Mouse (Mus musculus) hindbrain, embryonic 13.5 days (tissue): Measurements from ENCODE around the gene Prss16. TPM values are rescaled to one million over a fixed set of nuclear protein-coding genes. Genes with fewer than 3 reads are reported as not detected.

Experiments used
- ATAC-seq: fragments of 200-750 bp; cut with Nextera tagmentation; 2 replicates; pipeline ENCODE4 v1.8.0; 2017; ENCODE audit warnings: moderate TSS enrichment; ENCODE audit not compliant: low FRiP score
- H3K27ac ChIP-seq: fragments of 300-500 bp; sonication (generic); 2 replicates; pipeline ENCODE4 v1.5.1; 2015; ENCODE audit warnings: inconsistent platforms, mild to moderate bottlenecking, moderate library complexity
- H3K27me3 ChIP-seq: fragments of 300-500 bp; sonication (generic); 2 replicates; pipeline ENCODE4 v1.6.1; 2015; ENCODE audit warnings: mild to moderate bottlenecking, inconsistent platforms
- H3K36me3 ChIP-seq: fragments of 300-500 bp; sonication (generic); 2 replicates; pipeline ENCODE4 v1.6.1; 2015; ENCODE audit warnings: mild to moderate bottlenecking, inconsistent platforms
- H3K4me1 ChIP-seq: fragments of 300-500 bp; sonication (generic); replicated peaks from 2 replicates; pipeline ENCODE4 v1.6.1; 2015; ENCODE audit warnings: inconsistent platforms
- H3K4me2 ChIP-seq: fragments of 300-500 bp; sonication (generic); 2 replicates; pipeline ENCODE4 v1.6.1; 2015; ENCODE audit warnings: inconsistent platforms, mild to moderate bottlenecking, moderate library complexity
- H3K4me3 ChIP-seq: fragments of 300-500 bp; sonication (generic); 2 replicates; pipeline ENCODE4 v1.5.1; 2015; ENCODE audit warnings: mild to moderate bottlenecking, inconsistent platforms
- H3K9ac ChIP-seq: fragments of 300-500 bp; sonication (generic); 2 replicates; pipeline ENCODE4 v1.6.1; 2015; ENCODE audit warnings: mild to moderate bottlenecking, inconsistent platforms
- H3K9me3 ChIP-seq: fragments of 300-500 bp; sonication (generic); 2 replicates; pipeline ENCODE4 v1.6.1; 2016; ENCODE audit warnings: inconsistent platforms
- WGBS: fragments of 180-500 bp; shearing (Covaris S2); methylation state at CpG from one replicate; pipeline ENCODE4 v1.1.7; 2015; 5-methylcytosine and 5-hydroxymethylcytosine counted together
- polyA plus RNA-seq: library from polyadenylated mRNA; unstranded; fragments of >200 nt; fragmentation: Nextera tagmentation; extraction: Ambion mirVana; gene quantifications from 2 replicates; pipeline ENCODE4 v1.2.1, GENCODE M21; 2015

Prss16 gene
- polyA plus RNA-seq, 1 experiment from 2014 or later = 0.12 TPM

DNA sequence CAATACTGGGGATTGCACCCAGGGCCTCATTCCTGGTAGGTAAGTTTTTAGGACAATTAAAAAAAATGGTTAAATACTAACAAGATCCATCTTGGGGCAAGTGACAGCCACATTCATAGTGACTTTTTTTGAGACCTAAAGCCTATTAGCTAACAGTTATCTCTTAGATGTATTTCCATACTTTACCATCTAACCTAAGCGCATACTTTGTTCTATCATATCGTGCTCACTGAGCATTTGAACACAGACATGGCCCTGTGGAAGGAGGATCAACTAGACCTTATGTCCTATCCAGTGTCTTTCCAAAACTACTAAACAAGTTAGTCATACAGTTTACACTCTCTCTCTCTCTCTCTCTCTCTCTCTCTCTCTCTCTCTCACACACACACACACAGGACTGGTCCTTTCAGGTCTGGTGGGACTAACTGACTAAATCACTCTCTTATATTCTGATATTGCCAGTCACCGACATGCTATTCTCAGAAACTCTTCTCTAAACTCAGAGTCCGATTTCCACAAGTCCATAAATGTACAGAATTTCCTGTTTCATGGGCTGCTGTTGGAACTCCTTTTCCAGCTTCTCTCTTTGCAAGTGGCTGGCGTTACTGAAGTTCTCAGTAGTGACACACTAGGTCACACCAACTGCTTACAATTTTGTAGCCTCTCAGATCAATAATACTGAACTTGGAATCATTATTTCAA, 24.4 kb upstream of the Prss16 start:
- H3K27me3 ChIP-seq = no peaks in the 10 kb centered on the region
- H3K9ac ChIP-seq = no peak overlapping the region
- H3K27ac ChIP-seq = no peak overlapping the region
- H3K9me3 ChIP-seq = no peaks in the 10 kb centered on the region
- peak overlapping the region; percentile 70 for H3K4me2 ChIP-seq
- H3K4me1 ChIP-seq = peaks cover 14% of the 10 kb centered on the region
- WGBS = 55% methylated on average over 5 of the region's 5 CpGs
- ATAC-seq = no peak
- no peak overlapping the region for H3K4me3 ChIP-seq
- no peaks in the 10 kb centered on the region for H3K36me3 ChIP-seq

GRCm38 (mm10) chr13:22030493-22030892, 21.0 kb upstream of the Prss16 start:
- Histone ChIP-seq H3K27me3 (no peaks in the 10 kb centered on the region), H3K4me3 (no peak overlapping the region), H3K36me3 (no peaks in the 10 kb centered on the region), H3K4me2 (no peak overlapping the region), H3K4me1 (peaks cover 9% of the 10 kb centered on the region), H3K27ac (no peak overlapping the region), H3K9me3 (no peaks in the 10 kb centered on the region), H3K9ac (no peak overlapping the region)
- WGBS = 13% methylated on average over 4 of the region's 4 CpGs
- ATAC-seq = no peak

GRCm38 (mm10) chr13:22029928-22030327, 20.4 kb upstream of the Prss16 start:
- Histone ChIP-seq H3K9me3 (no peaks in the 10 kb centered on the region), H3K4me1 (peaks cover 8% of the 10 kb centered on the region), H3K4me2 (no peak overlapping the region), H3K27ac (no peak overlapping the region), H3K4me3 (no peak overlapping the region), H3K9ac (no peak overlapping the region), H3K36me3 (no peaks in the 10 kb centered on the region), H3K27me3 (no peaks in the 10 kb centered on the region; the same call in 1 of the 2 replicates)
- ATAC-seq = no peak
- WGBS = 26% methylated on average over 8 of the region's 8 CpGs

- Histone ChIP-seq H3K36me3 (no peaks in the 10 kb centered on the region), H3K9me3 (no peaks in the 10 kb centered on the region), H3K4me3 (peak overlapping the region; percentile 49), H3K4me1 (peaks cover 3% of the 10 kb centered on the region), H3K27ac (peak overlapping the region; percentile 76; the same call in 1 of the 2 replicates), H3K4me2 (peak overlapping the region; percentile 66), H3K27me3 (peaks cover 6% of the 10 kb centered on the region; the same call in 1 of the 2 replicates), H3K9ac (peak overlapping the region; percentile 79)
- WGBS = under 1% methylated on average over 40 of the region's 40 CpGs
- peak; percentile 82 for ATAC-seq
Observed at GRCm38 (mm10) chr13:22028673-22029460, 19.3 kb upstream of the Prss16 start.

DNA sequence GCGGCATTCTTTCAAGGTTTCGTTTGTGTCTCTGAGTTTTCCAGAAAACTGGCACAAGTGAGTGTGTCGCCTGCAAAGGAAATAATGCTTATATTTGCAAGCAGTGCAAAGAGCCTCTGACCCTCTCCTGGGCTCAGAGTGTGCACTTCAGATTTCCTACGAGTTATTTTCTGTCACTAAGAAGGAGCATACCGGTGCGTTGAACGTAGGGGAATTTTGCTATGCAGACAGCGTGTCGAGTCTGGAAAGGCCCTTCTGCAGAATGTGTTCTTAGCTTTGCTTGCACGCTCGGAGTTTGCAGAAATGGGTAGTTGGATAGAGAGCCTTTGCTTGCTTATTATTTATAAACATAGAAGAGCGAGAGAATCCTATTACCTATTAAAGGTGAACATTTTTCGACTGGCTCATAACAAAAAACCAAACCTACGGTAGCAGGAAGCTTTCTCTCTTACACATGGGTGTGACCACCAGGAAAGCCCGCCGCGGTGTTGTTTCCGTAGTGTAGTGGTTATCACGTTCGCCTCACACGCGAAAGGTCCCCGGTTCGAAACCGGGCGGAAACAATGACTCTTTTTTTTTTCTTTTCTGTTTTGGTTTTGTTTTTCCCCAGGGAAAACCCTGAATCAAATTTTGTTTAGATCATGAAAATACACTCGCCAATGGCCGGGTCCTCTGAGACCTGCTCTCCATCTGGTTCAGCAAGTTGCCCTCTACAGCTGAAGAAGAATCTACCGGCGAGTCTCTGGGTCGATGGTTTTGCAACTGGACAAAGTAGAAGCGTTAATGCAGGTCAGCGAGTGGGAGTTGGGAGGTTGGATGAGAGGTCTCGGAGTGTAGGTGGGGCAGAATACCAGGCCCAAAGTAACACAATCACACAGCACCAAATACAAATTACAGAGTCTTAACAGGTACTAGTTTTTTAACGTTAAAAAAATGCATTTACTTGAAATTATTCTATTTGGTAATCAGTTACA, 16.8 kb upstream of the Prss16 start:
- H3K27me3 ChIP-seq = peaks cover 27% of the 10 kb centered on the region
- H3K4me3 ChIP-seq = peak overlapping the region; percentile 43
- peak; percentile 69 for ATAC-seq
- peaks cover 8% of the 10 kb centered on the region for H3K4me1 ChIP-seq
- H3K9me3 ChIP-seq = no peaks in the 10 kb centered on the region
- no peaks in the 10 kb centered on the region for H3K36me3 ChIP-seq
- WGBS = 2% methylated on average over 35 of the region's 35 CpGs
- peak overlapping the region; percentile 64 for H3K9ac ChIP-seq
- H3K4me2 ChIP-seq = peak overlapping the region; percentile 58
- H3K27ac ChIP-seq = 0 out of 2 replicates have a peak overlapping the region, but pooled peaks have one; percentile 27

GRCm38 (mm10) chr13:22022241-22022640, 12.7 kb upstream of the Prss16 start:
- Histone ChIP-seq H3K27me3 (peaks cover 67% of the 10 kb centered on the region), H3K4me3 (peak overlapping the region; percentile 39), H3K27ac (no peak overlapping the region), H3K4me2 (peak overlapping the region; percentile 53), H3K9ac (peak overlapping the region; percentile 51; the same call in 1 of the 2 replicates), H3K4me1 (peaks cover 16% of the 10 kb centered on the region), H3K36me3 (no peaks in the 10 kb centered on the region), H3K9me3 (no peaks in the 10 kb centered on the region)
- WGBS = under 1% methylated on average over 9 of the region's 9 CpGs
- peak; percentile 59; the same call in 1 of the 2 replicates for ATAC-seq

DNA sequence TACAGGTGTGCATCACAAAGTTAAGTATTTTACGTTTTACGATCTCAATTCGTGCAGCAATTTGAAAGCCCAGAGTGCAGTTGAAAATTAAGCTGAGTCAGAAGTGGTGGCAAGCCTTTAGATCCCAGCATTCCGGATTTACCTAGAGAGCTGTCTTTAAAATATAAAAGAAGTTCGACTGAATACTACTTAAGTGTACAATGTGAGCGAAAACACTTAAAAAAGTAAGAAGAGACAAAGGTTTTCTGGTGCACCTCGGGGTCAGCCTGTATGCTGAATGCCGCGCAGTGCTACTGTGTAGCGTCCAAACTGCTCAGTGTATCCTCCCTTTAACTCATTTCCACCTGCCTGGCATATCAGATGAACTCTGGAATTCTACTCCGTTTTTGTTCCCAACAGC, 12.0 kb upstream of the Prss16 start:
- Histone ChIP-seq H3K4me1 (peaks cover 14% of the 10 kb centered on the region), H3K9me3 (no peaks in the 10 kb centered on the region), H3K4me3 (peak overlapping the region; percentile 39), H3K9ac (peak overlapping the region; percentile 51; the same call in 1 of the 2 replicates), H3K27ac (no peak overlapping the region), H3K36me3 (no peaks in the 10 kb centered on the region), H3K27me3 (peaks cover 73% of the 10 kb centered on the region), H3K4me2 (peak overlapping the region; percentile 53)
- no peak for ATAC-seq
- WGBS = under 1% methylated on average over 11 of the region's 11 CpGs

DNA sequence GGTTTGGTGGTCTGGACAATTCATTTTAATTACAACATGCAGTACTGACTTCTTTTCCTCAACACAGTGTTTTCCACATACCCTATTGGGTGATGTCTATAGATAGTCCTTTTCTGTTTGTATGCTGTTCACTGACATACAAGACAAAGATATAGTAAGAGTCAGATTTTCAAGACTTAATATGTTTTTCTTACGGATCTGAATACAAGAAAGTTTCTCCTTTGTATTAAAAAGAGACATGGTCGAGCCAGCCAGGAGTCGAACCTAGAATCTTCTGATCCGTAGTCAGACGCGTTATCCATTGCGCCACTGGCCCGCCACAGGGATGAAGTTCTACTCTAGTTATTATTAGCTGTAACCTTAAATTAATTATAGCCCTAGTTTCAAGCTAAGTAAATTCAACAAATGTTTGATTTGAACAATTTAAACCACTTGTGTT, 11.4 kb upstream of the Prss16 start:
- Histone ChIP-seq H3K4me2 (peak overlapping the region; percentile 53), H3K36me3 (no peaks in the 10 kb centered on the region), H3K4me1 (peaks cover 13% of the 10 kb centered on the region), H3K27ac (no peak overlapping the region), H3K9ac (no peak overlapping the region), H3K27me3 (peaks cover 80% of the 10 kb centered on the region), H3K4me3 (peak overlapping the region; percentile 39), H3K9me3 (no peaks in the 10 kb centered on the region)
- 0% methylated on average over 8 of the region's 8 CpGs for WGBS
- ATAC-seq = 0 out of 2 replicates have a peak, but pooled peaks have one; percentile 60

DNA sequence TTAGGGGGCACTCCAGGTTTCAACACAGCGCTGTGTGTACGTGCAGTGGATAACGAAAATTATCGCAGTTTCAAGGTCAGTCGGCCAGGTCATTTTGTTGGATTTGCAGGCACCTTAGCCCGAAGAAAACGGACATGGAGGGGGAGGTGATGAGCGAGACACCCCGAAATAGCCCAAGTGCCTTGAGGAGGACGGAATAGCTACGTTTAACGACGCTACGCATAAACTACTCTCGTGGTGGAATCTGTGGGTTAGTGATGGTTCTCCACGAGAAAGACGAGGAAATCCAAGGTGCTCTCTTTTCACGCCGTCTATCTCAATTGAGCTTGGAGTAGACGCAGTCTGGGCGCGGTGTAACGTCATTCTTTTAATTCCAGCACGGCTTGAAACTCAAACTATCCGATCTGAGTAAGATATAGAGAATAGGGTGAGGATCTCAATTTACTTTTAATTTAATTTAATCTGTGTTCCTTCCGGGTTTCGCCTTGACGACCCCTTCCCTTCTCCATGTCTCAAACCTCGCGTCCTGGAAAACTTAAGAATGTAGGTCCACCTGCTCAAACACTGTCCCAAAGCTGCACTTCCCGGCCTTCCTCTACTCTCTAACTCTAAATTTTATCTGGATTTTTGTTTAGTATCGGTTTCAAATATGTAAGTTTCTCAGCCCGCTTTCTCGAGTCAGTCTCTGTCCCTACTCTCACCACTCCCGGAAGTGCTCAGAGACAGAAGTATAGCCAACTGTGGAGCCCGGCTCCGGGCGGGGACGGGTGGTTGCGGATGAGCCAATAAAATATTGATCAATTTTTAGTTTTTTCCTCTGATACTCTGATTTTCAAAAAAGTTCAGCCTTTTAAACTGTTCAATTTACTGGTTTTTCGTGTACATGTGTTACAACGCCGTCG, 10.6 kb upstream of the Prss16 start:
- H3K27ac ChIP-seq = no peak overlapping the region
- no peak overlapping the region for H3K9ac ChIP-seq
- no peak for ATAC-seq
- under 1% methylated on average over 44 of the region's 44 CpGs for WGBS
- peaks cover 87% of the 10 kb centered on the region for H3K27me3 ChIP-seq
- H3K4me2 ChIP-seq = peak overlapping the region; percentile 53
- H3K36me3 ChIP-seq = no peaks in the 10 kb centered on the region
- H3K4me1 ChIP-seq = peaks cover 13% of the 10 kb centered on the region
- peak overlapping the region; percentile 39 for H3K4me3 ChIP-seq
- 0 out of 2 replicates have a peak, but pooled peaks cover 5% of the 10 kb centered on the region for H3K9me3 ChIP-seq

- Histone ChIP-seq H3K27me3 (peaks cover 94% of the 10 kb centered on the region), H3K4me3 (no peak overlapping the region), H3K4me2 (no peak overlapping the region), H3K36me3 (no peaks in the 10 kb centered on the region), H3K27ac (no peak overlapping the region), H3K9ac (no peak overlapping the region), H3K4me1 (peaks cover 7% of the 10 kb centered on the region), H3K9me3 (0 out of 2 replicates have a peak, but pooled peaks cover 6% of the 10 kb centered on the region)
- ATAC-seq = no peak
- WGBS = 15% methylated on average over 27 of the region's 27 CpGs
Observed at GRCm38 (mm10) chr13:22015479-22016450, 6.2 kb upstream of the Prss16 start.
